Mouse (Mus musculus) midbrain, embryonic 10.5 days (tissue): ENCODE data around the gene Klhl12. TPM values are rescaled to one million over a fixed set of nuclear protein-coding genes. Genes with fewer than 3 reads are reported as not detected.
"Not testable (repeated sequence)": the region's sequence is repeated elsewhere in the genome, so short reads cannot be mapped to it uniquely, and the experiment has no call there.

Source experiments
- DNase-seq: peaks from one replicate; pipeline ENCODE4 v3.0.0-alpha.2; 2017; ENCODE audit warnings: low spot score
- H3K27ac ChIP-seq: fragments of 300-500 bp; sonication (generic); replicated peaks from 2 replicates; pipeline ENCODE4 v1.5.1; 2016; ENCODE audit warnings: mild to moderate bottlenecking
- H3K27me3 ChIP-seq: fragments of 300-500 bp; sonication (generic); 2 replicates; pipeline ENCODE4 v1.6.1; 2016; ENCODE audit warnings: low read depth, mild to moderate bottlenecking; ENCODE audit not compliant: poor library complexity, severe bottlenecking
- H3K36me3 ChIP-seq: fragments of 300-500 bp; sonication (generic); 2 replicates; pipeline ENCODE4 v1.6.1; 2016; ENCODE audit warnings: mild to moderate bottlenecking, moderate library complexity
- H3K4me1 ChIP-seq: fragments of 300-500 bp; sonication (generic); 2 replicates; pipeline ENCODE4 v1.6.1; 2016
- H3K4me3 ChIP-seq: fragments of 300-500 bp; sonication (generic); 2 replicates; pipeline ENCODE4 v1.5.1; 2016; ENCODE audit warnings: mild to moderate bottlenecking, moderate library complexity
- H3K9me3 ChIP-seq: fragments of 300-500 bp; sonication (generic); replicated peaks from 2 replicates; pipeline ENCODE4 v1.6.1; 2016; ENCODE audit warnings: mild to moderate bottlenecking
- WGBS: fragments of 180-500 bp; shearing (Covaris S2); methylation state at CpG from one replicate; pipeline ENCODE4 v1.1.7; 2016; 5-methylcytosine and 5-hydroxymethylcytosine counted together
- polyA plus RNA-seq: library from polyadenylated mRNA; unstranded; fragments of >200 nt; fragmentation: Nextera tagmentation; extraction: Ambion mirVana; gene quantifications from 2 replicates; pipeline ENCODE4 v1.2.1, GENCODE M21; 2016

Klhl12 gene
- polyA plus RNA-seq, 1 experiment from 2014 or later: 34.8 TPM

GRCm38 (mm10) chr1:134426289-134426688 lies 29.0 kb upstream of the Klhl12 start:
- H3K27me3 ChIP-seq: no peaks in the 10 kb centered on the region
- no peak for DNase-seq
- H3K36me3 ChIP-seq: peaks cover 85% of the 10 kb centered on the region
- no peak overlapping the region for H3K27ac ChIP-seq
- no peaks in the 10 kb centered on the region for H3K4me1 ChIP-seq
- no peak overlapping the region for H3K4me3 ChIP-seq
- no peaks in the 10 kb centered on the region for H3K9me3 ChIP-seq
- WGBS: 85% methylated on average over 5 of the region's 5 CpGs

DNA sequence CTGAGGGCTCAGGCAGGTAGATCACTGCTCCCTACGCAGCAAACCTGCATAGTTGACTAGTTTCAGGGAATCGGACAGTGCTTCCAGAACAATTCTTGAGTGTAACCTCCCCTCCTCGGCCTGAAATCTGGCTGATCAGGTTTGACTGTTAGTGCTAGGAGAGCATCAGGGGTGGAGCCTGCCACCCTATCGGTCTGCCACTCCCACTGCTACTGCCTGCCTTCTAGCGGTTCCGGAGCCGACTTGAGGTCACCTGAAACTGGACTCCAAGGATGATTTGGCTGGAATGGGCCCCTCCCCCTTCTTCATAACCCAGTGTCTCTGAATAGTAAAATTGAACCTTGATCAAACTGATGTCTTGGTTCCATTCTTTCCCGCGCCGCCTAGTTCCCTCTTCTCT lies 22.3 kb upstream of the Klhl12 start:
- WGBS: 91% methylated on average over 10 of the region's 10 CpGs

DNA sequence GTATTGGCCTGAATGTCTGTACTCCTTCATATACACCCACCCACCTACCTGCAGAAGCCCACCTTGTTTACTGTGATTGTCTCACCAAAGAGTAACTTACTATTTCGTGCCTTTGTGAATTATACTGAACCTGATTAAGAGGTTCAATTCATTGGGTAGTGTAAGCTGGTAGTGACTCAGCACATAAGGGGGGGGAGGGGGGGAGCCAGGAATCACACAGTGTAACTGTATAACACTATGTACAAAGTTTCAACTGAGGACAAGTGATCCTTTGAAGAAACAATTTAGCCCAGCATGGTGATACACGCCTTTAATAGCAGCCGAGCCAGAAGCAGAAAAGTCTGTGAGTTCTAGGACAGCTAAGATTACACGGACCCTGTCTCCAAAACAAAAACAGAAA lies 21.9 kb upstream of the Klhl12 start:
- DNase-seq: no peak
- peaks cover 54% of the 10 kb centered on the region for H3K36me3 ChIP-seq
- H3K4me1 ChIP-seq: no peaks in the 10 kb centered on the region
- H3K9me3 ChIP-seq: no peaks in the 10 kb centered on the region
- H3K27me3 ChIP-seq: no peaks in the 10 kb centered on the region
- H3K27ac ChIP-seq: no peak overlapping the region
- 93% methylated on average over 4 of the region's 4 CpGs for WGBS
- no peak overlapping the region for H3K4me3 ChIP-seq

More for the DNA sequence above, 22.3 kb upstream of the Klhl12 start:
- DNase-seq: no peak
- Histone ChIP-seq H3K4me1 (no peaks in the 10 kb centered on the region), H3K4me3 (no peak overlapping the region), H3K27ac (no peak overlapping the region), H3K9me3 (no peaks in the 10 kb centered on the region), H3K36me3 (peaks cover 58% of the 10 kb centered on the region), H3K27me3 (no peaks in the 10 kb centered on the region)

DNA sequence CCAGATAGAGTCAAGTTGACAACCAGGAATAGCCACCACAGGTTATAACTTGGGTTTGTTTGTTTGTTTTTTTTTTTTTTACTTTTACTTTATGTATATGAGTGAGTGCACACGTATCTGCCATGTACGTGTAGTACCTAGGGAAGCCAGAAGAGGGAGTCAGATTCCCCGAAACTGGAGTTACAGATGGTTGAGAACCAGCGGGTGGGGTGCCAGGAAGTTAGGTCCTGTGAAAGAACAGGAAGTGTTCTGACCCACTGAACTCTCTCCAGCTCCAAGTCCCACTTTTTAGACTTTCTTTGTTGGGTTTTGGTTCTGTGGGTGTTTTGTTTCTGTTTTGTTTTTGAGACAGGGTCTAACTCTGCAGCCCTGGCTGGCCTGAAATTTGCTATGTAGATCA lies 19.9 kb upstream of the Klhl12 start:
- Histone ChIP-seq H3K36me3 (peaks cover 35% of the 10 kb centered on the region), H3K4me1 (no peaks in the 10 kb centered on the region), H3K4me3 (no peak overlapping the region), H3K9me3 (no peaks in the 10 kb centered on the region), H3K27me3 (no peaks in the 10 kb centered on the region), H3K27ac (no peak overlapping the region)
- DNase-seq: no peak
- WGBS: 33% methylated on average over 4 of the region's 4 CpGs

- Histone ChIP-seq H3K27ac (no peak overlapping the region), H3K9me3 (no peaks in the 10 kb centered on the region), H3K27me3 (no peaks in the 10 kb centered on the region), H3K36me3 (no peaks in the 10 kb centered on the region), H3K4me1 (no peaks in the 10 kb centered on the region), H3K4me3 (no peak overlapping the region)
- 93% methylated on average over 6 of the region's 6 CpGs for WGBS
- DNase-seq: no peak
Measured at GRCm38 (mm10) chr1:134440437-134440836, 14.9 kb upstream of the Klhl12 start.

- not testable (repeated sequence) for H3K27ac ChIP-seq, H3K36me3 ChIP-seq, H3K4me1 ChIP-seq, DNase-seq, H3K4me3 ChIP-seq, H3K27me3 ChIP-seq, H3K9me3 ChIP-seq
- WGBS: 92% methylated on average over 7 of the region's 10 CpGs
Measured at GRCm38 (mm10) chr1:134441737-134442136, 13.6 kb upstream of the Klhl12 start.

- no peak overlapping the region for H3K4me3 ChIP-seq
- no peak for DNase-seq
- no peak overlapping the region for H3K27ac ChIP-seq
- no peaks in the 10 kb centered on the region for H3K9me3 ChIP-seq
- WGBS: 89% methylated on average over 3 of the region's 3 CpGs
- H3K36me3 ChIP-seq: no peaks in the 10 kb centered on the region
- H3K4me1 ChIP-seq: no peaks in the 10 kb centered on the region
- no peaks in the 10 kb centered on the region for H3K27me3 ChIP-seq
Measured at GRCm38 (mm10) chr1:134442394-134442793, 12.9 kb upstream of the Klhl12 start.

DNA sequence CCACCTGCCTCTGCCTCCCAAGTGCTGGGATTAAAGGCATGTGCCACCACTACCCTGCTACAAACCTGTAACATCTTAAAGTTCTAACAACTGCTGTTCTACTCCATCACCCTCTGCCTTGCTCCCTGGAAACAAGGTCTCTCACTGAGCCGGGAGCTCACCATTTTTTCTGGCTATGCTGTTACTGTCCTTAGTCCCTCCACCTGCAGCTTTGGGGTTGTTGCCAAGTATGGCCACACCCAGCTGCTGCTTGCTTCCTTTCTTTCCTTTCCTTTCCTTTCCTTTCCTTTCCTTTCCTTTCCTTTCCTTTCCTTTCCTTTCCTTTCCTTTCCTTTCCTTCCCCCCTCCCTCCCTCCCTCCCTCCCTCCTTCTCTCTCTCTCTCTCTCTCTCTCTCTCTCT lies 12.0 kb upstream of the Klhl12 start:
- H3K36me3 ChIP-seq, H3K27ac ChIP-seq, H3K4me3 ChIP-seq, H3K9me3 ChIP-seq, DNase-seq, H3K27me3 ChIP-seq, H3K4me1 ChIP-seq: not testable (repeated sequence)
- WGBS: 82% methylated on average over 1 of the region's 1 CpGs

DNA sequence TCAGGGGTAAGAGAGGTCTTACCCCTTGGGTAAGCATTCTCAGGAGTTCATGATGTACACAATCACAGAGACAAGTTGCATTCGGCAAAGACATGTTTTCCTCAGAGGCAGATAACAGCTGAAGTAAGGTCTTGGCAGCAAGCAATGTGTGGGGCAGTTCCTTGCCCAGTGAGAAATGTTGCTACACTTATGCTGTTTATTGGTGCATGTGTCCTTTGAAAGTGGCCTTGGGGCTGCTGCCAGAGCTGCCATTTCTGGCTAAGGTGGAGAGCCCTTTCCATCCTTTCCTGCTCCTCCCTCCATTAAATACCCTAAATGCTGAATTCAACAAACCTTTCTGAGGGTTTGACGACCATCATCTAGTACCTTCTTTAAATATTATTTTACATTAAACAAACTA lies 9.9 kb upstream of the Klhl12 start:
- WGBS: 84% methylated on average over 2 of the region's 2 CpGs
- H3K4me1 ChIP-seq: no peaks in the 10 kb centered on the region
- H3K27ac ChIP-seq: no peak overlapping the region
- H3K36me3 ChIP-seq: no peaks in the 10 kb centered on the region
- H3K4me3 ChIP-seq: no peak overlapping the region
- no peak for DNase-seq
- no peaks in the 10 kb centered on the region for H3K27me3 ChIP-seq
- H3K9me3 ChIP-seq: no peaks in the 10 kb centered on the region

DNA sequence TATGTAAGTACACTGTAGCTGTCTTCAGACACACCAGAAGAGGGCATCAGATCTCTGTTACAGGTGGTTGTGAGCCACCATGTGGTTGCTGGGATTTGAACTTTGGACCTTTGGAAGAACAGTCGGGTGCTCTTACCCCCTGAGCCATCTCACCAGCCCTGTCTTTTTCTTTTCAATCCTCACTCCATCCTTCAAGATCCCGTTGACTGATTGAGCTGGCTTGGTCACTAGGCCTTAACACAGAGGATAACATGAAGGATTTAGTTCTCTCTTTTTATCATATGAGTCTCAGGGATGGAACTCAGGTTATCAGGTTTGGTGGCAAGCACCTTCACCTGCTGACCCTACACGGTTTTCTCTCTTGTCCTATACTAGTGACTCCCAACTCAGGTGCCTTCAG lies 6.8 kb upstream of the Klhl12 start:
- H3K27me3 ChIP-seq, H3K27ac ChIP-seq, H3K4me1 ChIP-seq, H3K36me3 ChIP-seq, H3K4me3 ChIP-seq, DNase-seq, H3K9me3 ChIP-seq: not testable (repeated sequence)
- WGBS: 72% methylated on average over 3 of the region's 3 CpGs

- Histone ChIP-seq H3K9me3 (no peaks in the 10 kb centered on the region), H3K4me1 (peaks cover 7% of the 10 kb centered on the region), H3K4me3 (no peak overlapping the region), H3K36me3 (no peaks in the 10 kb centered on the region), H3K27ac (no peak overlapping the region), H3K27me3 (no peaks in the 10 kb centered on the region)
- DNase-seq: no peak
- 85% methylated on average over 4 of the region's 4 CpGs for WGBS
Measured at GRCm38 (mm10) chr1:134450201-134450600, 5.1 kb upstream of the Klhl12 start.

DNA sequence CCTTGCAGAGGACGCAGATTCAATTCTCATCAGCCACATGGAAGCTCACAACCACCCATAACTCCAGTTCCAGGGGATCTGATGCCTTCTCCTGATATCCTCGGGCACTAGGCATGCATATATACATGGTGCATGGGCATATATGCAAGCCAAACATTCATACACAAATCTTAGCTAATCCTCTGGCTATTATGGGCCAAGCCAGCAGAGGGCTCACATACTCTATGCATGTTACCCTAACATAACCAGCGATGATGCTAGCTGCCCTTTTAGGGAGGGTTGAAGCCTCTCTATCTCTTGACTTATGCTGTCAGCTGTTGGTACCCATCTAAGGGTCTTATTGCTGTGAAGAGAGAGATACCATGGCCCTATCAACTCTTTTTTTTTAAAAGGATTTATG lies 4.3 kb upstream of the Klhl12 start:
- no peaks in the 10 kb centered on the region for H3K36me3 ChIP-seq
- no peaks in the 10 kb centered on the region for H3K27me3 ChIP-seq
- DNase-seq: no peak
- WGBS: 55% methylated on average over 3 of the region's 3 CpGs
- H3K4me1 ChIP-seq: peaks cover 9% of the 10 kb centered on the region
- H3K9me3 ChIP-seq: no peaks in the 10 kb centered on the region
- H3K4me3 ChIP-seq: no peak overlapping the region
- H3K27ac ChIP-seq: no peak overlapping the region

- 29% methylated on average over 5 of the region's 5 CpGs for WGBS
- Histone ChIP-seq H3K36me3 (peaks cover 28% of the 10 kb centered on the region), H3K4me1 (peaks cover 18% of the 10 kb centered on the region), H3K27me3 (no peaks in the 10 kb centered on the region), H3K27ac (0 out of 2 replicates have a peak overlapping the region, but pooled peaks have one; percentile 90), H3K9me3 (no peaks in the 10 kb centered on the region), H3K4me3 (peak overlapping the region; percentile 88)
- DNase-seq: no peak
Measured at GRCm38 (mm10) chr1:134456060-134456459, 729 bp downstream of the Klhl12 start.

DNA sequence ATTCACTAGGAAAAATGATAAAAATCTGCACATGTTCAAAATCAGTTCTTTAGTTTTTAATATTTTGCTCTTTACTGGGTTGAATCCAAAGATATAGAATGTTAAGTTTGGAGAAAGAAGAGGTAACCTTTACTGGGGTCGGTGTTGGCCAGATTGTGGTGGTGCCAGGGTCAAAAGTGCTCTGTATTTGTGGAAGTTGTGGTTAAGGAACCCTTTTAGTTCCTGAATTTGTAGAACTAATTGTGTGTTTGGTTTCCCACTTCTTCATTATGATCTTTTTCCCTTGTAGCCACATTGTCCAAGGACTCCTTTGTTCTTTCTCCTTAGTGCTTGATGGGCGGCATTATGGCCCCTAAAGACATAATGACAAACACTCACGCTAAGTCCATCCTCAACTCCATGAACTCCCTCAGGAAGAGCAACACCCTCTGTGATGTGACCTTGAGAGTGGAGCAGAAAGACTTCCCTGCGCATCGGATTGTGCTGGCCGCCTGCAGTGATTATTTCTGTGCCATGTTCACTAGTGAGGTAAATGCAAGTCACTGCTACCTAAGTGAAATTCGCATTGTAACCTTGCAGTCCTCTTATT lies 2.9 kb downstream of the Klhl12 start:
- Histone ChIP-seq H3K9me3 (no peaks in the 10 kb centered on the region), H3K4me1 (peaks cover 18% of the 10 kb centered on the region), H3K27ac (no peak overlapping the region), H3K36me3 (peaks cover 48% of the 10 kb centered on the region), H3K27me3 (no peaks in the 10 kb centered on the region), H3K4me3 (no peak overlapping the region)
- WGBS: 92% methylated on average over 7 of the region's 7 CpGs
- DNase-seq: no peak
